15 mouse cellular contexts compared by ENCODE assay signal in the genomic region with DNA sequence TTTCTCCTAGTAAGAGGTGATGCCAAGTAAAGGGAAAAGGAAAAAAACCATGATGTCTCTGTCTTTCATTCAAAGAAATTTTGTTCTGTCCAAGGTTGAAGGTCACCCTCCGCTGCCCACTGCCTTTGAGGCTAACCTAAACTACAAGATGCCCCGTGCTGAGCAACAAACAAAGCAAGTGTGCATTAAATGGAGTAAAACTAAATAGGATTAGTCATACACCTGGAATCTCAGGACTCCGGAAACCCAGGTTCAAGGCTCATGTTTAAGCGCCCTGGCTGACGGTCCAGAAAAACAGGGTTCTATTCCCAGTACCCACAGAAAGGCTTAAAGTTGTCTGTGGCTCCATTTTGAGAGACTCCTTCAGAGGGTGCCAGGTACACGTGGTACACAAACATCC. TPM values are rescaled to one million over a fixed set of nuclear protein-coding genes. Genes with fewer than 3 reads are reported as not detected.
DNase-seq lines count a peak whose midpoint lies in the region; ATAC-seq and TF ChIP-seq lines count a peak whose summit lies in the region.
"Had no signal": no experiment of that assay in that cellular context is flagged by ENCODE, and none has a peak within 500 bp of the region (broad histone marks: within the 10 kb centered on the region; RNA-seq: fewer than 3 reads in every experiment).

No protein-coding gene starts in this region.

- DNase-seq in intestine, embryonic 14.5 days (ENCODE audit: low spot score): peak; percentile 47
- DNase-seq in R1 (ENCODE audit: low read depth, low spot score): peak; percentile 60
- DNase-seq in embryonic facial prominence, embryonic 11.5 days (ENCODE audit: low spot score): peak; percentile 33
- no peak for DNase-seq in testis, postnatal 14 days (ENCODE audit: low spot score)
- no peak for DNase-seq in layer of hippocampus, postnatal 36 days
- DNase-seq in left cerebral cortex, postnatal 36 days (ENCODE audit: low spot score in 2 of 2): no peak
- DNase-seq: adrenal gland, postnatal 25 days; cerebellum, adult 11-12 months; kidney, postnatal 25 days; thymus, postnatal 25 days had no signal

- H3K9ac ChIP-seq in intestine, embryonic 14.5 days (ENCODE audit: low read length): no peak overlapping the region
- H3K9ac ChIP-seq in intestine, postnatal 0 days (ENCODE audit: low read depth, low read length): no peak overlapping the region
- no peak overlapping the region for H3K9ac ChIP-seq in embryonic facial prominence, embryonic 11.5 days (replicated peaks; ENCODE audit: low read length)
- H3K9ac ChIP-seq in limb, embryonic 12.5 days (replicated peaks): no peak overlapping the region

- no peaks in the 10 kb centered on the region for H3K36me3 ChIP-seq in intestine, embryonic 14.5 days (ENCODE audit: control insufficient read depth, insufficient read depth, low read length)
- H3K36me3 ChIP-seq in intestine, postnatal 0 days (ENCODE audit: control insufficient read depth, insufficient read depth): no peaks in the 10 kb centered on the region
- H3K36me3 ChIP-seq in embryonic facial prominence, embryonic 11.5 days (replicated peaks; ENCODE audit: control insufficient read depth, insufficient read depth, low read depth, low read length): no peaks in the 10 kb centered on the region
- H3K36me3 ChIP-seq in limb, embryonic 12.5 days: no peaks in the 10 kb centered on the region

- WGBS in intestine, embryonic 14.5 days: 35% methylated on average over 6 of the region's 6 CpGs
- WGBS in intestine, postnatal 0 days: 41% methylated on average over 6 of the region's 6 CpGs
- 21% methylated on average over 6 of the region's 6 CpGs for WGBS in embryonic facial prominence, embryonic 11.5 days
- WGBS in limb, embryonic 12.5 days: 34% methylated on average over 6 of the region's 6 CpGs

- peak overlapping the region; percentile 83; the same call in 1 of the 2 replicates for H3K4me2 ChIP-seq in intestine, embryonic 14.5 days (ENCODE audit: low read length)
- no peak overlapping the region for H3K4me2 ChIP-seq in intestine, postnatal 0 days (replicated peaks; ENCODE audit: low read depth)
- H3K4me2 ChIP-seq in embryonic facial prominence, embryonic 11.5 days (ENCODE audit: low read depth, low read length): no peak overlapping the region
- peak overlapping the region; percentile 60 for H3K4me2 ChIP-seq in limb, embryonic 12.5 days

- no peak for ATAC-seq in intestine, embryonic 14.5 days (replicated peaks; ENCODE audit: low FRiP score, low TSS enrichment, low read depth)
- no peak for ATAC-seq in intestine, postnatal 0 days
- no peak for ATAC-seq in embryonic facial prominence, embryonic 11.5 days (replicated peaks; ENCODE audit: insufficient number of reproducible peaks, low FRiP score, low TSS enrichment, low read depth)
- no peak for ATAC-seq in limb, embryonic 12.5 days (ENCODE audit: insufficient number of reproducible peaks, insufficient read depth, low FRiP score, low TSS enrichment, low read depth)

- no peak for TF ChIP-seq CTCF in intestine, postnatal 0 days (IDR thresholded peaks at IDR 0.05; ENCODE audit: low read depth)

- no peak overlapping the region; the same call in 1 of the 2 replicates for H3K4me3 ChIP-seq in intestine, embryonic 14.5 days (ENCODE audit: low read depth, low read length)
- H3K4me3 ChIP-seq in intestine, postnatal 0 days (ENCODE audit: low read depth, low read length): no peak overlapping the region
- H3K4me3 ChIP-seq in embryonic facial prominence, embryonic 11.5 days (ENCODE audit: low read depth, low read length): no peak overlapping the region
- H3K4me3 ChIP-seq in limb, embryonic 12.5 days (replicated peaks): no peak overlapping the region

- H3K9me3 ChIP-seq in intestine, embryonic 14.5 days (ENCODE audit: control insufficient read depth, low read length): no peaks in the 10 kb centered on the region
- no peaks in the 10 kb centered on the region for H3K9me3 ChIP-seq in intestine, postnatal 0 days (ENCODE audit: control insufficient read depth)
- H3K9me3 ChIP-seq in embryonic facial prominence, embryonic 11.5 days (replicated peaks; ENCODE audit: control insufficient read depth, low read length): no peaks in the 10 kb centered on the region
- no peaks in the 10 kb centered on the region for H3K9me3 ChIP-seq in limb, embryonic 12.5 days

- intact Hi-C loops in left cerebral cortex, postnatal 36 days (cut with DNase I): no loop called here

- no peaks in the 10 kb centered on the region for H3K27me3 ChIP-seq in intestine, embryonic 14.5 days (replicated peaks; ENCODE audit: control insufficient read depth, insufficient read depth, low read length)
- peaks cover 28% of the 10 kb centered on the region for H3K27me3 ChIP-seq in intestine, postnatal 0 days (replicated peaks; ENCODE audit: control insufficient read depth, insufficient read depth, low read length)
- H3K27me3 ChIP-seq in embryonic facial prominence, embryonic 11.5 days (ENCODE audit: control insufficient read depth, insufficient read depth, low read length): no peaks in the 10 kb centered on the region
- no peaks in the 10 kb centered on the region for H3K27me3 ChIP-seq in limb, embryonic 12.5 days

- peaks cover 29% of the 10 kb centered on the region for H3K4me1 ChIP-seq in intestine, embryonic 14.5 days (replicated peaks; ENCODE audit: control insufficient read depth, insufficient read depth, low read length)
- no peaks in the 10 kb centered on the region for H3K4me1 ChIP-seq in intestine, postnatal 0 days (replicated peaks; ENCODE audit: control insufficient read depth, insufficient read depth, low read length)
- peaks cover 4% of the 10 kb centered on the region; the same call in 1 of the 2 replicates for H3K4me1 ChIP-seq in embryonic facial prominence, embryonic 11.5 days (ENCODE audit: control insufficient read depth, insufficient read depth, low read length)
- H3K4me1 ChIP-seq in limb, embryonic 12.5 days (replicated peaks): peaks cover 47% of the 10 kb centered on the region

- no peak overlapping the region for H3K27ac ChIP-seq in intestine, embryonic 14.5 days (ENCODE audit: low read depth)
- H3K27ac ChIP-seq in intestine, postnatal 0 days (ENCODE audit: low read depth, low read length): no peak overlapping the region
- H3K27ac ChIP-seq in embryonic facial prominence, embryonic 11.5 days (replicated peaks; ENCODE audit: low read depth, low read length): no peak overlapping the region
- 0 out of 2 replicates have a peak overlapping the region, but pooled peaks have one; percentile 94 for H3K27ac ChIP-seq in limb, embryonic 12.5 days

RNA-seq across cellular contexts. Expression of a gene that starts 6.1 kb away (rescaled TPM):
- polyA plus RNA-seq in intestine, embryonic 14.5 days (2014; fragmentation: Nextera tagmentation; extraction: Ambion mirVana): 13.1 and 16.7 TPM in 2 replicates
- polyA plus RNA-seq in intestine, postnatal 0 days (2015; fragmentation: Nextera tagmentation; extraction: Ambion mirVana): 1.3 and 1.5 TPM in 2 replicates
- 50.8 and 62.3 TPM in 2 replicates for polyA plus RNA-seq in embryonic facial prominence, embryonic 11.5 days (2014; fragmentation: Nextera tagmentation; extraction: Ambion mirVana)
- 52.6 and 57.0 TPM in 2 replicates for polyA plus RNA-seq in limb, embryonic 12.5 days (2016; fragmentation: Nextera tagmentation; extraction: Ambion mirVana)
- 10 to 100 TPM; 75.8 to 86.1 TPM for total RNA-seq in layer of hippocampus, postnatal 36 days (2021)
- 10 to 100 TPM; 73.0 to 92.4 TPM for total RNA-seq in left cerebral cortex, postnatal 36 days (2021)
- total RNA-seq: heart, postnatal 25 days; monocyte, adult 5-6 weeks had no signal
- polyA plus RNA-seq: spleen, adult 2 months had no signal

RNA-seq across cellular contexts. Expression of a gene that starts 13.2 kb away (rescaled TPM):
- 2.0 and 4.6 TPM in 2 replicates for polyA plus RNA-seq in intestine, embryonic 14.5 days (2014; fragmentation: Nextera tagmentation; extraction: Ambion mirVana)
- polyA plus RNA-seq in intestine, postnatal 0 days (2015; fragmentation: Nextera tagmentation; extraction: Ambion mirVana): 23.6 and 30.5 TPM in 2 replicates
- polyA plus RNA-seq in embryonic facial prominence, embryonic 11.5 days (2014; fragmentation: Nextera tagmentation; extraction: Ambion mirVana): 0.60 and 1.9 TPM in 2 replicates
- polyA plus RNA-seq in limb, embryonic 12.5 days (2016; fragmentation: Nextera tagmentation; extraction: Ambion mirVana): 1.2 and 2.1 TPM in 2 replicates
- total RNA-seq in layer of hippocampus, postnatal 36 days (2021): not detected
- total RNA-seq in left cerebral cortex, postnatal 36 days (2021): not detected
- total RNA-seq: monocyte, adult 5-6 weeks had no signal

Comparison
In these comparisons a context has a peak if more than half of its experiments do, and no peak if none do; other contexts are left out.
1. H3K4me2 ChIP-seq: peak in intestine, embryonic 14.5 days (single experiment) and limb, embryonic 12.5 days (single experiment); none in intestine, postnatal 0 days (single experiment) and embryonic facial prominence, embryonic 11.5 days (single experiment).
2. DNase-seq: peak in intestine, embryonic 14.5 days (single experiment), R1 (single experiment) and embryonic facial prominence, embryonic 11.5 days (single experiment); none in testis, postnatal 14 days (single experiment), layer of hippocampus, postnatal 36 days (0 of 2) and left cerebral cortex, postnatal 36 days (0 of 2).